Mouse (Mus musculus): Measurements from ENCODE around the gene Lifr.

- TF ChIP-seq POLR2A (IDR thresholded peaks at IDR 0.05; ENCODE audit: borderline replicate concordance, extremely low read depth, low read depth, low read length): no peak
- no peak for TF ChIP-seq CTCF (IDR thresholded peaks at IDR 0.05; ENCODE audit: insufficient read depth, low read length)
Observed at GRCm38 (mm10) chr15:7060522-7060921, 29.9 kb upstream of the Lifr start.
